Mouse (Mus musculus) neural tube, embryonic 15.5 days (tissue): ENCODE results near the gene Eif4e1b. TPM values are rescaled to one million over a fixed set of nuclear protein-coding genes. Genes with fewer than 3 reads are reported as not detected.
A peak's percentile ranks its signal among the peaks of the same experiment; 100 is the strongest.

Experiments used
- ATAC-seq: fragments of 200-750 bp; cut with Nextera tagmentation; 2 replicates; pipeline ENCODE4 v1.8.0; 2017; ENCODE audit warnings: mild to moderate bottlenecking, moderate TSS enrichment, moderate library complexity; ENCODE audit not compliant: low FRiP score
- H3K27ac ChIP-seq: fragments of 300-500 bp; sonication (generic); replicated peaks from 2 replicates; pipeline ENCODE4 v1.5.1; 2015; ENCODE audit warnings: mild to moderate bottlenecking, inconsistent platforms
- H3K27me3 ChIP-seq: fragments of 300-500 bp; sonication (generic); replicated peaks from 2 replicates; pipeline ENCODE4 v1.6.1; 2015; ENCODE audit warnings: inconsistent platforms
- H3K36me3 ChIP-seq: fragments of 300-500 bp; sonication (generic); 2 replicates; pipeline ENCODE4 v1.6.1; 2015; ENCODE audit warnings: inconsistent platforms
- H3K4me1 ChIP-seq: fragments of 300-500 bp; sonication (generic); 2 replicates; pipeline ENCODE4 v1.6.1; 2015; ENCODE audit warnings: inconsistent platforms
- H3K4me2 ChIP-seq: fragments of 300-500 bp; sonication (generic); 2 replicates; pipeline ENCODE4 v1.6.1; 2015; ENCODE audit warnings: inconsistent platforms, mild to moderate bottlenecking, moderate library complexity
- H3K4me3 ChIP-seq: fragments of 300-500 bp; sonication (generic); replicated peaks from 2 replicates; pipeline ENCODE4 v1.5.1; 2015; ENCODE audit warnings: mild to moderate bottlenecking, inconsistent platforms
- H3K9ac ChIP-seq: fragments of 300-500 bp; sonication (generic); replicated peaks from 2 replicates; pipeline ENCODE4 v1.6.1; 2015; ENCODE audit warnings: mild to moderate bottlenecking, inconsistent platforms
- H3K9me3 ChIP-seq: fragments of 300-500 bp; sonication (generic); replicated peaks from 2 replicates; pipeline ENCODE4 v1.6.1; 2016; ENCODE audit warnings: inconsistent platforms
- WGBS: fragments of 180-500 bp; shearing (Covaris S2); methylation state at CpG from one replicate; pipeline ENCODE4 v1.1.7; 2015; ENCODE audit warnings: mixed read lengths; 5-methylcytosine and 5-hydroxymethylcytosine counted together
- polyA plus RNA-seq: library from polyadenylated mRNA; unstranded; fragments of >200 nt; fragmentation: Nextera tagmentation; extraction: Ambion mirVana; gene quantifications from 2 replicates; pipeline ENCODE4 v1.2.1, GENCODE M21; 2015

Eif4e1b gene
- polyA plus RNA-seq, 1 experiment from 2014 or later, result not detected

GRCm38 (mm10) chr13:54805134-54805838 lies 21.5 kb downstream of the Eif4e1b start:
- Histone ChIP-seq H3K4me2 (no peak overlapping the region), H3K4me1 (peaks cover 8% of the 10 kb centered on the region), H3K36me3 (no peaks in the 10 kb centered on the region), H3K9ac (no peak overlapping the region), H3K27me3 (peaks cover 7% of the 10 kb centered on the region; the same call in 1 of the 2 replicates), H3K9me3 (no peaks in the 10 kb centered on the region), H3K4me3 (no peak overlapping the region), H3K27ac (no peak overlapping the region)
- WGBS, result 48% methylated on average over 21 of the region's 21 CpGs
- ATAC-seq, result no peak

- Histone ChIP-seq H3K27me3 (peaks cover 7% of the 10 kb centered on the region; the same call in 1 of the 2 replicates), H3K9me3 (0 out of 2 replicates have a peak, but pooled peaks cover 3% of the 10 kb centered on the region), H3K36me3 (no peaks in the 10 kb centered on the region), H3K4me1 (peaks cover 8% of the 10 kb centered on the region), H3K27ac (no peak overlapping the region), H3K4me2 (no peak overlapping the region), H3K9ac (no peak overlapping the region), H3K4me3 (no peak overlapping the region)
- ATAC-seq, result no peak
- 15% methylated on average over 13 of the region's 13 CpGs for WGBS
These were observed 22.7 kb downstream of the Eif4e1b start for GRCm38 (mm10) chr13:54806434-54806976.

DNA sequence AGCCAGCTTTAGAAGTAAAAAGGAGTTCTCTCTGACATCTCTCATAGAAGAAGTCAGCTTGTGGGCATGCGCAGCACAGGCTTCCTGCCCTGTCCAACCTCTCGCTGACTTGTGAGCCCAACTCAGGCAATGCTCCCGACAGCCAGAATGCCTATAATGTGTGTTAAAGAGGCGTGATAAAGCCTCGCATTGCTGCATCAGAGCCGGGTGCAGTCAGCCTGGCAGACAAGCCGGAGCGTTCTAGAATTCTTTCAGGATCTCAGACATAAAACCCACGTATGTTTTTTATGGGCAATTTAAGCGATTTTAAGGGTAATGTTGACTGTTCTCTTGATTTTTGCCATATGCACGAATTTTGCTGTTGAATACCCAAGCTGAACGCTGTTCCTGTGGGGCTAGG lies 24.3 kb downstream of the Eif4e1b start:
- no peak for ATAC-seq
- H3K9ac ChIP-seq, result no peak overlapping the region
- H3K4me1 ChIP-seq, result peaks cover 8% of the 10 kb centered on the region
- WGBS, result 74% methylated on average over 12 of the region's 12 CpGs
- no peak overlapping the region for H3K27ac ChIP-seq
- H3K4me3 ChIP-seq, result no peak overlapping the region
- peaks cover 7% of the 10 kb centered on the region; the same call in 1 of the 2 replicates for H3K27me3 ChIP-seq
- H3K36me3 ChIP-seq, result no peaks in the 10 kb centered on the region
- H3K4me2 ChIP-seq, result no peak overlapping the region
- 0 out of 2 replicates have a peak, but pooled peaks cover 3% of the 10 kb centered on the region for H3K9me3 ChIP-seq

- no peak for ATAC-seq
- WGBS, result 69% methylated on average over 7 of the region's 7 CpGs
These were observed 27.7 kb downstream of the Eif4e1b start for GRCm38 (mm10) chr13:54811476-54811875.

DNA sequence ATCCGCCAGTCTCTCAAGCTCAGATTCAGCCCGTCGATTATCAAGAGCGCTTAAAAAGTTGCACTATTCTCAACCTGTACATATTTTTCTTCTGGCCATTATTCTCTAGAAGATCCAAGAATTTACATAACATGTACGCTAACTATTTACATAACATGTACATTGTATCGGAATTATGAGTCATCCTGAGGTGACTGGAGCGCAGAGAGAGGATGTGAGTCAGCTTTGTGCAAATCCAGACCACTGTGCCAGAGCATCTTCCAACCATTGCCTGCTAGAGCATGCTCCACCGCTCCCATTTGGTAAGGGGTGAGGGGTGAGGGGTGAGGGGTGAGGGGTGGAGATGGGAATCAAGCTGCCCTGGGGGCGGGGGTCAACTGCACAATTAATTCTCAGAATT lies 29.6 kb downstream of the Eif4e1b start:
- no peak overlapping the region for H3K9ac ChIP-seq
- no peaks in the 10 kb centered on the region for H3K36me3 ChIP-seq
- H3K9me3 ChIP-seq, result 0 out of 2 replicates have a peak, but pooled peaks cover 3% of the 10 kb centered on the region
- no peak overlapping the region for H3K27ac ChIP-seq
- no peak overlapping the region for H3K4me2 ChIP-seq
- H3K4me3 ChIP-seq, result no peak overlapping the region
- no peak for ATAC-seq
- no peaks in the 10 kb centered on the region for H3K27me3 ChIP-seq
- WGBS, result 90% methylated on average over 9 of the region's 9 CpGs
- peaks cover 4% of the 10 kb centered on the region; the same call in 1 of the 2 replicates for H3K4me1 ChIP-seq

More at GRCm38 (mm10) chr13:54811476-54811875, 27.7 kb downstream of the Eif4e1b start:
- Histone ChIP-seq H3K9ac (no peak overlapping the region), H3K27me3 (no peaks in the 10 kb centered on the region), H3K36me3 (no peaks in the 10 kb centered on the region), H3K4me1 (peaks cover 3% of the 10 kb centered on the region), H3K27ac (no peak overlapping the region), H3K9me3 (0 out of 2 replicates have a peak, but pooled peaks cover 3% of the 10 kb centered on the region), H3K4me2 (no peak overlapping the region), H3K4me3 (no peak overlapping the region)

GRCm38 (mm10) chr13:54818399-54819254 lies 34.8 kb downstream of the Eif4e1b start:
- Histone ChIP-seq H3K27me3 (no peaks in the 10 kb centered on the region), H3K27ac (peak overlapping the region; percentile 64), H3K4me1 (peaks cover 14% of the 10 kb centered on the region), H3K9ac (no peak overlapping the region), H3K4me2 (peak overlapping the region; percentile 13; the same call in 1 of the 2 replicates), H3K36me3 (no peaks in the 10 kb centered on the region), H3K9me3 (no peaks in the 10 kb centered on the region), H3K4me3 (no peak overlapping the region)
- 15% methylated on average over 17 of the region's 17 CpGs for WGBS
- ATAC-seq, result peak; percentile 74

DNA sequence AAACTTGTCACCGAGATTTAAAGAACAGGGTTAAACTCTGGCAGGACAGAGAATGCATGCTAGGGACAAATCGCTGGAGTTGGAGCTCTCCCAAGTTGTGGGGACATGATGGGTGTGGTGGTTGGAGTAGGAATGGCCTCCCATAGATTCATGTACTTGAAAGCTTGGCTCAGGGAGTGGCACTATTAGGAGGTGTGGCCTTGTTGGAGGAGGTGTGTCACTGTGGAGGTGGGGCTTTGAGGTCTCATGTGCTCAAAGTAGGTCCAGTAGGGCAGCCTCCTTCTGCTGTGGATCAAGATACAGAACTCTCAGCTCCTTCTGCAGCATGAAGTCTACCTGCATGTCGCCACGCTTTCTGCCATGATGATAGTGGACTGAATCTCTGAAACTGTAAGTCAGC lies 37.3 kb downstream of the Eif4e1b start:
- no peaks in the 10 kb centered on the region for H3K9me3 ChIP-seq
- 87% methylated on average over 4 of the region's 4 CpGs for WGBS

DNA sequence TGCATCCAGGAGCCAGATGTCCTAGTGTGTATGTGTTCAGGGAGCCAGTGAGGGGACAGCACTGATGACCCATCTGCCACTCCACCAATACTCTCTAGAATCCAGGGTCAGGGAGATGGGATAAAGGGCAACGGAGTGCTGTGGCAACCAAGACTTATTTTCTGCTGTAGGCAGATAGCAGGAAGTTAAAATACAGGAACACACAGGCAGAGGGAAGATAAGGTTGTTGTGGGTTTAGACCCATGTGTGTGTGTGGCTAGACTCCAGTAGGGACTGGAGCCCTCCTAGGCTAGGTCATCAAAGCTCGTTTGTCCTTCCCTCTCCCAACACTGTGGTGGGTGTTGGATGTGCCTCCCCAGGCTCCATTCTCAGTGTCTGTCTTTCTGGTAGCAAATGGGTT lies 38.1 kb downstream of the Eif4e1b start:
- H3K27ac ChIP-seq, result no peak overlapping the region
- no peak overlapping the region for H3K4me3 ChIP-seq
- H3K4me2 ChIP-seq, result no peak overlapping the region
- H3K9me3 ChIP-seq, result no peaks in the 10 kb centered on the region
- ATAC-seq, result no peak
- no peak overlapping the region for H3K9ac ChIP-seq
- peaks cover 22% of the 10 kb centered on the region for H3K4me1 ChIP-seq
- no peaks in the 10 kb centered on the region for H3K27me3 ChIP-seq
- 80% methylated on average over 2 of the region's 2 CpGs for WGBS
- H3K36me3 ChIP-seq, result no peaks in the 10 kb centered on the region

More for the DNA sequence above, 37.3 kb downstream of the Eif4e1b start:
- H3K36me3 ChIP-seq, result no peaks in the 10 kb centered on the region
- no peaks in the 10 kb centered on the region for H3K27me3 ChIP-seq
- H3K4me1 ChIP-seq, result peaks cover 22% of the 10 kb centered on the region
- H3K27ac ChIP-seq, result no peak overlapping the region
- H3K9ac ChIP-seq, result no peak overlapping the region
- ATAC-seq, result no peak
- no peak overlapping the region for H3K4me3 ChIP-seq
- no peak overlapping the region for H3K4me2 ChIP-seq

- peak overlapping the region; percentile 15 for H3K4me2 ChIP-seq
- no peaks in the 10 kb centered on the region for H3K9me3 ChIP-seq
- peaks cover 10% of the 10 kb centered on the region for H3K4me1 ChIP-seq
- H3K27me3 ChIP-seq, result no peaks in the 10 kb centered on the region
- WGBS, result 20% methylated on average over 25 of the region's 25 CpGs
- H3K4me3 ChIP-seq, result no peak overlapping the region
- H3K9ac ChIP-seq, result 0 out of 2 replicates have a peak overlapping the region, but pooled peaks have one; percentile 14
- no peaks in the 10 kb centered on the region for H3K36me3 ChIP-seq
- no peak overlapping the region for H3K27ac ChIP-seq
- ATAC-seq, result peak; percentile 61
These were observed 40.5 kb downstream of the Eif4e1b start for GRCm38 (mm10) chr13:54824111-54824931.

DNA sequence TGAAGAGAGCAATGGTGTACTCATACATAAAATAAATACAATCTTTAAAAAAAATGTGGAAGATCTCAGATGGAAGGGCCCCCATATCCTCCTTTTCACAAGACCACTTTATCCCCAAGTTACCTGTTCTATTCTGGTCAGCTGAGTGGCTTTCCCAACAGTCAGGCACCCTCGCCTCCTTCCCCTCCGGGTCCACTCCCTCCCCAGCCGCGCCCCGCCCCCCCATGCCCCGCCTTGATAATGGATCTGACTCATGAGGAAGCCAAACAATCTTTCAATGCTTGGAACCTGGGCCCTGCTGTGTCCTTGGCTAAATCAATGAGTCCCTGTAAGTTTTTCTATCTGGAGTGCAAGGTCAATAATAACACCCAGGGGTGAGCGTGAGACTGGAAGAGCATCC lies 44.2 kb downstream of the Eif4e1b start:
- WGBS, result 60% methylated on average over 7 of the region's 7 CpGs
- no peak overlapping the region for H3K9ac ChIP-seq
- H3K27me3 ChIP-seq, result no peaks in the 10 kb centered on the region
- H3K4me2 ChIP-seq, result no peak overlapping the region
- H3K4me3 ChIP-seq, result no peak overlapping the region
- no peaks in the 10 kb centered on the region for H3K36me3 ChIP-seq
- peaks cover 15% of the 10 kb centered on the region for H3K4me1 ChIP-seq
- ATAC-seq, result no peak
- no peaks in the 10 kb centered on the region for H3K9me3 ChIP-seq
- no peak overlapping the region for H3K27ac ChIP-seq

GRCm38 (mm10) chr13:54828508-54828907 lies 44.7 kb downstream of the Eif4e1b start:
- 63% methylated on average over 6 of the region's 6 CpGs for WGBS
- peaks cover 15% of the 10 kb centered on the region for H3K4me1 ChIP-seq
- H3K27ac ChIP-seq, result no peak overlapping the region
- no peaks in the 10 kb centered on the region for H3K9me3 ChIP-seq
- H3K4me2 ChIP-seq, result no peak overlapping the region
- no peak overlapping the region for H3K4me3 ChIP-seq
- no peaks in the 10 kb centered on the region for H3K36me3 ChIP-seq
- H3K27me3 ChIP-seq, result no peaks in the 10 kb centered on the region
- no peak overlapping the region for H3K9ac ChIP-seq
- ATAC-seq, result no peak
